8 mouse cellular contexts compared by ENCODE assay signal in the genomic region with DNA sequence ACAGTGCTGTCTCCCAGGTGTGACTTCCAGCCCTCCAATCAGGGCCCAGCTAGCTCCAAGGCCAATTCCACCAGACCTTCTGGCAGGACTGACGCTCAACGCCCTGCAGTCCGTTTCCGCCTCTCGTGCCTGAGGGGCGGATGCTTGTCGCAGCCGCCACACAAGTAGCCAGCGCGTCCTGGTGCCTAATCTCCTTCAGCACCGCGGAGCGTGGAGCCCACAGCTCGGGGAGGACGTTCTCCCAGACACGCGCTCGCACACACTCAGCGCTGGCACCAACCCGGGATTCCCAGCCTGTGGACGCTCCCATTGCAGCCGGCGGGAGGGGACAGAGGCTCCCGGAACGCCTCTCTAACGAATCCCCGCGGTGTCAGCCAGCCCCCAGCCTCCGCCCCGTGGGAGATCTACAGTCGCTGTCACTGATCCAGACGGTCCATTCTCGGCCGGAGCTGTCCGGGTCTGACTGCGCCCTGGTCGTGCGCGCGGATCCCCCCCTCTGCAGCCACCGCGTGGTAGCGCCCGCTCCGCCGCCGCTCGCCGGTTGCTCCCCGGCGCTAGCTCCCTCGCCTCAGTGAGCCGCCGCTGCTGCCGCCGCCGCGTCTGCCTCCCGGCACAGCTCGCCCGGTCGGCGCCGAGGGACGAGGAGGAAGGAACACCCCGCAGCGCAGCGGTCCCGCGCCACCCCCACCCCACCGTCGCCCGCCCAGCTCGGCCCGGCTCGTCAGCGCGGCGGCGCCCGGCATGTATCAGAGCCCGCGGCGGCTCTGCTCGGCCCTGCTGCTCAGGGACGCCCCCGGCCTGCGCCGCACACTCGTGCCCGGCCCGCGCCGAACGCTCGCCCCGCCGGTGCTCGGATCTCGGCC. TPM values are rescaled to one million over a fixed set of nuclear protein-coding genes. Genes with fewer than 3 reads are reported as not detected.
DNase-seq lines count a peak whose midpoint lies in the region; ATAC-seq and TF ChIP-seq lines count a peak whose summit lies in the region.

A gene (plus strand): TSS at position 85 of the 863 bp plus-strand sequence.

- peak within 1 kb of the TSS; percentile 93 for H3K9ac ChIP-seq in ES-E14 (ENCODE audit: insufficient read depth, low read depth, low read length, poor library complexity, severe bottlenecking)
- peak within 1 kb of the TSS; percentile 95 for H3K9ac ChIP-seq in forebrain, embryonic 16.5 days (replicated peaks; ENCODE audit: low read depth, low read length)
- H3K9ac ChIP-seq in lung, embryonic 14.5 days, result peak within 1 kb of the TSS; percentile 81

- H3K27ac ChIP-seq in ES-E14 (ENCODE audit: insufficient read depth, low read depth, low read length, poor library complexity, severe bottlenecking), result peak within 1 kb of the TSS; percentile 93
- H3K27ac ChIP-seq in forebrain, embryonic 16.5 days (ENCODE audit: low read length), result peak within 1 kb of the TSS; percentile 98
- peak within 1 kb of the TSS; percentile 100 for H3K27ac ChIP-seq in layer of hippocampus, adult 2 months
- peak within 1 kb of the TSS; percentile 96 for H3K27ac ChIP-seq in lung, embryonic 14.5 days (ENCODE audit: low read depth)
- H3K27ac ChIP-seq in olfactory bulb, adult 2 months (ENCODE audit: insufficient read depth, low read depth, low read length), result peak within 1 kb of the TSS; percentile 99
- 0 out of 2 replicates have a peak within 1 kb of the TSS, but pooled peaks have one; percentile 25 for H3K27ac ChIP-seq in thymus, adult 2 months (ENCODE audit: control insufficient read depth, insufficient read depth, low read length)

- H3K27me3 ChIP-seq in forebrain, embryonic 16.5 days (replicated peaks; ENCODE audit: control insufficient read depth, insufficient read depth, low read length), result no peaks in the 10 kb centered on the region
- no peaks in the 10 kb centered on the region for H3K27me3 ChIP-seq in lung, embryonic 14.5 days (ENCODE audit: insufficient read depth, low read length)
- no peaks in the 10 kb centered on the region for H3K27me3 ChIP-seq in thymus, adult 2 months (ENCODE audit: control insufficient read depth, insufficient read depth, low read length)

- peak within 1 kb of the TSS; percentile 79 for H3K4me2 ChIP-seq in forebrain, embryonic 16.5 days (ENCODE audit: low read length)
- peak within 1 kb of the TSS; percentile 88 for H3K4me2 ChIP-seq in lung, embryonic 14.5 days

- 0 out of 2 replicates have a peak, but pooled peaks have one; percentile 14 for TF ChIP-seq CTCF in layer of hippocampus, adult 2 months (conservative IDR thresholded peaks at IDR 0.05)
- TF ChIP-seq CTCF in lung, embryonic 14.5 days (IDR thresholded peaks at IDR 0.05; ENCODE audit: low read depth), result no peak
- no peak for TF ChIP-seq CTCF in olfactory bulb, adult 2 months (IDR thresholded peaks at IDR 0.05; ENCODE audit: insufficient read depth, low read depth, low read length)
- TF ChIP-seq CTCF in thymus, adult 2 months (IDR thresholded peaks at IDR 0.05; ENCODE audit: borderline replicate concordance, control insufficient read depth, extremely low read depth, insufficient read depth, low read length, poor library complexity), result no peak

- no peaks in the 10 kb centered on the region for H3K9me3 ChIP-seq in ES-E14 (ENCODE audit: control insufficient read depth, insufficient read depth, low read depth, low read length)
- H3K9me3 ChIP-seq in forebrain, embryonic 16.5 days (ENCODE audit: control insufficient read depth, low read length), result no peaks in the 10 kb centered on the region
- H3K9me3 ChIP-seq in lung, embryonic 14.5 days (ENCODE audit: low read depth, low read length), result no peaks in the 10 kb centered on the region

- under 1% methylated on average over 77 of the region's 100 CpGs for WGBS in forebrain, embryonic 16.5 days
- under 1% methylated on average over 83 of the region's 100 CpGs for WGBS in lung, embryonic 14.5 days
- under 1% methylated on average over 100 of the region's 100 CpGs for WGBS in olfactory bulb, adult 2 months
- WGBS in thymus, adult 2 months, result under 1% methylated on average over 92 of the region's 100 CpGs

- ATAC-seq in forebrain, embryonic 16.5 days, result peak; percentile 91
- ATAC-seq in lung, embryonic 14.5 days (ENCODE audit: insufficient read depth), result peak; percentile 92

- peak; percentile 92 for TF ChIP-seq POLR2A in olfactory bulb, adult 2 months (IDR thresholded peaks at IDR 0.05; ENCODE audit: insufficient read depth, low read depth, low read length)
- TF ChIP-seq POLR2A in thymus, adult 2 months (IDR thresholded peaks at IDR 0.05; ENCODE audit: control insufficient read depth, extremely low read depth, insufficient read depth, low read length, poor library complexity), result peak; percentile 76; the same call in 1 of the 2 replicates

- DNase-seq in ES-E14 (ENCODE audit: low read depth, low spot score), result peak; percentile 76
- DNase-seq in cerebellum, adult 11-12 months, result peak; percentile 93
- peak; percentile 87 to 94 for DNase-seq in heart, postnatal 36 days
- peak; percentile 87 for DNase-seq in layer of hippocampus, adult 2 months (ENCODE audit: low spot score in 2 of 2)
- DNase-seq in lung, embryonic 14.5 days, result peak; percentile 93
- DNase-seq in thymus, adult 2 months, result peak; percentile 81

- H3K4me1 ChIP-seq in ES-E14 (ENCODE audit: control insufficient read depth in 2 of 2, insufficient read depth in 2 of 2, low read length in 2 of 2, poor library complexity in 1 of 2), result peaks cover 7 to 16% of the 10 kb centered on the region in 2 experiments
- peaks cover 22% of the 10 kb centered on the region for H3K4me1 ChIP-seq in forebrain, embryonic 16.5 days (replicated peaks; ENCODE audit: control insufficient read depth, insufficient read depth, low read length)
- H3K4me1 ChIP-seq in lung, embryonic 14.5 days (ENCODE audit: insufficient read depth), result peaks cover 13% of the 10 kb centered on the region
- H3K4me1 ChIP-seq in olfactory bulb, adult 2 months (ENCODE audit: control insufficient read depth, insufficient read depth, low read length), result peaks cover 21% of the 10 kb centered on the region
- H3K4me1 ChIP-seq in thymus, adult 2 months (replicated peaks; ENCODE audit: control insufficient read depth, insufficient read depth, low read length), result peaks cover 26% of the 10 kb centered on the region

- intact Hi-C loops in heart, postnatal 36 days (cut with DNase I), result loop anchor here (5.0 kb wide), 1 partner anchor 183 kb away; a partner anchor contains a TSS

- peak within 1 kb of the TSS; percentile 86 to 94 for H3K4me3 ChIP-seq in ES-E14 (ENCODE audit: insufficient read depth in 1 of 2, low read depth in 1 of 2, low read length in 2 of 2, poor library complexity in 1 of 2, severe bottlenecking in 1 of 2)
- peak within 1 kb of the TSS; percentile 84 for H3K4me3 ChIP-seq in forebrain, embryonic 16.5 days (replicated peaks; ENCODE audit: low read length)
- peak within 1 kb of the TSS; percentile 90 for H3K4me3 ChIP-seq in layer of hippocampus, adult 2 months
- peak within 1 kb of the TSS; percentile 88 for H3K4me3 ChIP-seq in lung, embryonic 14.5 days (ENCODE audit: low read depth, low read length)
- H3K4me3 ChIP-seq in olfactory bulb, adult 2 months (ENCODE audit: insufficient read depth, low read depth, low read length), result peak within 1 kb of the TSS; percentile 95
- H3K4me3 ChIP-seq in thymus, adult 2 months (ENCODE audit: control insufficient read depth, insufficient read depth, low read length), result peak within 1 kb of the TSS; percentile 65

- peaks cover 7% of the 10 kb centered on the region for H3K36me3 ChIP-seq in ES-E14 (ENCODE audit: control insufficient read depth, insufficient read depth, low read length, poor library complexity, severe bottlenecking)
- no peaks in the 10 kb centered on the region for H3K36me3 ChIP-seq in forebrain, embryonic 16.5 days (ENCODE audit: control insufficient read depth, insufficient read depth)
- H3K36me3 ChIP-seq in lung, embryonic 14.5 days (ENCODE audit: insufficient read depth), result no peaks in the 10 kb centered on the region
- H3K36me3 ChIP-seq in thymus, adult 2 months (ENCODE audit: control insufficient read depth, insufficient read depth, low read length), result no peaks in the 10 kb centered on the region

- in situ Hi-C loops in ES-E14 (cut with MboI; ENCODE audit: low sequenced_read_pairs in 2 of 2, unreplicated experiment in 2 of 2), result no loop called here

TF ChIP-seq in ES-E14, 5 proteins besides CTCF, POLR2A, EP300 and RAD21:
- no peak for TF ChIP-seq ZC3H11A (IDR thresholded peaks at IDR 0.05; ENCODE audit: borderline replicate concordance, low read depth, low read length)
- TF ChIP-seq CHD2 (IDR thresholded peaks at IDR 0.05; ENCODE audit: low read depth, low read length), result no peak
- no peak for TF ChIP-seq MAFK (IDR thresholded peaks at IDR 0.05; ENCODE audit: insufficient read depth, low read depth, low read length)
- TF ChIP-seq ZNF384 (IDR thresholded peaks at IDR 0.05; ENCODE audit: low read depth, low read length), result no peak
- TF ChIP-seq HCFC1 (IDR thresholded peaks at IDR 0.05; ENCODE audit: borderline replicate concordance, insufficient read depth, low read length), result peak; percentile 30; the same call in 1 of the 2 replicates

RNA-seq across cellular contexts. Expression of the gene that starts here (rescaled TPM):
- total RNA-seq in ES-E14 (2012; rRNA removed), result 39.3 and 53.4 TPM in 2 replicates
- polyA plus RNA-seq in forebrain, embryonic 16.5 days (2015; fragmentation: Nextera tagmentation; extraction: Ambion mirVana), result 21.3 and 23.0 TPM in 2 replicates
- 10 to 100 TPM; 33.6 to 35.1 TPM for total RNA-seq in heart, postnatal 36 days (2021)
- 10 to 100 TPM; 57.2 to 61.0 TPM for total RNA-seq in layer of hippocampus, adult 2 months (2021)
- polyA plus RNA-seq in lung, embryonic 14.5 days (2014; fragmentation: Nextera tagmentation; extraction: Ambion mirVana), result 7.6 and 8.9 TPM in 2 replicates
- not detected in 2 replicates for polyA plus RNA-seq in olfactory bulb, adult 2 months (2012; ENCODE audit: insufficient read depth, insufficient read length, low replicate concordance, missing spikeins)
- polyA plus RNA-seq in thymus, adult 2 months (2012; rRNA removed), result 30.8 and 35.8 TPM in 2 replicates

Comparison
In these comparisons a context has a peak if more than half of its experiments do, and no peak if none do; other contexts are left out.
1. Peak in every context shown above with its lines: DNase-seq, ATAC-seq, H3K4me3 ChIP-seq and H3K27ac ChIP-seq.
2. H3K27ac ChIP-seq: peak in every context shown above with its lines; median percentile 100 in layer of hippocampus, adult 2 months; 99 in olfactory bulb, adult 2 months; 98 in forebrain, embryonic 16.5 days; 96 in lung, embryonic 14.5 days; 93 in ES-E14; 25 in thymus, adult 2 months.